Mouse (Mus musculus) gastrocnemius, postnatal 14 days (tissue): ENCODE data around the gene Ctnnb1. TPM values are rescaled to one million over a fixed set of nuclear protein-coding genes. Genes with fewer than 3 reads are reported as not detected.
A peak's percentile ranks its signal among the peaks of the same experiment; 100 is the strongest.

Experiments
- DNase-seq: peaks from one replicate; pipeline ENCODE4 v3.0.0; 2021; ENCODE audit warnings: mixed read lengths
- intact Hi-C: fragments of 180-260 bp; cut with DNase I; formaldehyde crosslinking; loops from one replicate; pipeline ENCODE4 v1.15.1; 2025; ENCODE audit warnings: low total_unique reads
- microRNA-seq, 2 experiments: library from miRNA; unstranded; fragments of <30 nt; microRNA quantifications; one replicate each; pipeline ENCODE4 v1.2.0; 2021
- total RNA-seq, 2 experiments: library from RNA; stranded (reverse); gene quantifications; 2 replicates each; pipeline ENCODE4 v1.2.3; 2021

The Ctnnb1 gene
- total RNA-seq, 2 experiments from 2014 or later, result 221 to 244 TPM

DNA sequence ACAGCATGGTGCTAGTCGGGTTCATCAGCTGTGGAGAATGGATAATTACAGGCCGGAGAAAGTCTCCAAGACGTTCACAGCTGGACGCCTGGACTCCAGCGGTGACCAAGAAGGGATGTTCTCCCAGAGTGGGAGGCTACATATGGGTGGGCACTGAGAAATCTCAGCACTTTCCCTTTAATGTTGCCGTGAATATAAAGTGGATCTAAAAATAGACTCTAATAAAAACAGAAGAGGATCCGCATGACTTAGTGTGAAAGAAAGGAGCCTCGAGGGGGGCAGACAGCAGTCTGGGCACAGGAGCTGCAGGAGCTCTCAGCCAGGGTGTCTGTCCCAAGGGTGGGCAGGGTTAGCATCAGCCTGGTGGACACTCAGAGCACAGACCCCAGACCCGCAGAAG lies 59.1 kb downstream of the Ctnnb1 start:
- intact Hi-C loops, result no loop called here
- DNase-seq, result no peak

DNA sequence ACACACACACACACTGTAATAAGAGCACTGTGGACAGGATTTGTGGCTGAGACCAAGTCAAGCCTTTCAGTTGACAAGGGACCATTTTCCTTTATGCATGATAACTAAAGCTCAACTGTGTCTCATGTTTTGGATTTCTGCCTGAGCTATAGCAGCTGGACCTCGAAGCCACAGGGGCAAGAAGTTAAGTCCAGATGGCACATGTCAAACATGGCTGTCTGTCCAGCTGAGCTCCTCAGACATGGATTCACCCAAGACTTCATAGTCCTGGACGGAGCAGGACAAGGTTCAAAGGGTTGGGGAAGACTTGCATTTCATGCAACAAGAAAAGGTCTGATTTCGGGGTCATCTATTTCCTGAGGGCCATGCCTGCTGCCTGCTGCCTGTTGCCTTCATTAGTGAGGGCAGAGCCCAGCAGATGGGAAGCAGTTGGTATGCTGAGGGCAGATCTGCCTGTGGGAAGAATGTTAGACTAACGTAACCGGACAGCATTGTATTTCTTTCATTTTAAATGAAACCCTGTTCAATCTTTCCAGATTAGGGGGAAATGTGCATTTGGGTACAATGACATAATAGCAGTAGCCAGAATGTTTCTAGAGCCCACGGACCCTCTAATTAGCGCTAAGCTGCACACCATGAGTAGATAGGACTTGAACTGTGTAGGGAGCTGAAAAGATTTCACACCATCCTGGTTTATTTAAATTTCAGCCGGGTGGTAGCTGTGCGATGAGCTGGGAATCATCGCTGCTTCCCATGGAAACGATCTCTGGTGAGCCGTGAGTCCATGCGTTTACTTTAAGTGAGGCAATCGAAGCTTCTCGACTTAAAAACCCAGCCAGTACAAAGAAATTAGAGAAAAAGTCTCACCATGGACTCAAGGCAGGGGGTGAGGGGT lies 61.0 kb downstream of the Ctnnb1 start:
- no peak for DNase-seq
- intact Hi-C loops, result no loop called here

DNA sequence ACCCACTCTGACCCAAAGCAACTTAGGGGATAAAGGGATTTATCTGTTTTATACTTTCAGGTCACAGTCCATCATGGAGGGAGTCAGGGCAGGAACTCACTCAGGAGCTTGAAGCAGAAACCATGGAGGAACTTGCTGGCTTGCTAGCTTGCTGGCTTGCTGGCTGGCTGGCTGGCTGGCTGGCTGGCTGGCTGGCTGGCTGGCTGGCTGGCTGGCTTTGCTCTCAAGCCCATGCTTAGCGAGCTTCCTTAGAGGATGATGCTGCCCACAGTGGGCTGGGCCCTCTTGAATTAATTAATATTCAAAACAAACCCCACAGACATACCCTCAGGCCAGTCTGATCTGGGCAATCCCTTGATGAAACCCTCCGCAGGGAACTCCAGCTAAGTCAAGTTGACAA lies 62.8 kb downstream of the Ctnnb1 start:
- intact Hi-C loops, result no loop called here
- DNase-seq, result peak; percentile 23

DNA sequence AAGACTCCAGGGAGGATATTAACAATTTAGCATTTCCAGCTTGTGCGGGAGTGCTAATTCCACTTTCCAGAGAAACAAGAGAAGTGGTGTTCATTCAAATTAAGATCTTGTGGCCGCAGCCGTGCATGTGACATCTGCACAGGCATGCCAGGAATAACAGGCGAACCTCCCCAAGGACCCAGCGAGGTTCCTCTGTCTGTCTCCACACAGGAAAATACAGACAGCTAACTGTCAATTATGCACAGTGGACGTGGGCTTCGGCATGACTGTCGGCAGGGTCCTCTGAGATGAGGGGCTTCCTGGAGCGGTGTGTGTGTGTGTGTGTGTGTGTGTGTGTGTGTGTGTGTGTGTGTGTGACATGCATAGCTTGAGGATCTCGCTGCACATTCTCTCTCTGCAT lies 64.0 kb downstream of the Ctnnb1 start:
- intact Hi-C loops, result no loop called here
- DNase-seq, result no peak

DNA sequence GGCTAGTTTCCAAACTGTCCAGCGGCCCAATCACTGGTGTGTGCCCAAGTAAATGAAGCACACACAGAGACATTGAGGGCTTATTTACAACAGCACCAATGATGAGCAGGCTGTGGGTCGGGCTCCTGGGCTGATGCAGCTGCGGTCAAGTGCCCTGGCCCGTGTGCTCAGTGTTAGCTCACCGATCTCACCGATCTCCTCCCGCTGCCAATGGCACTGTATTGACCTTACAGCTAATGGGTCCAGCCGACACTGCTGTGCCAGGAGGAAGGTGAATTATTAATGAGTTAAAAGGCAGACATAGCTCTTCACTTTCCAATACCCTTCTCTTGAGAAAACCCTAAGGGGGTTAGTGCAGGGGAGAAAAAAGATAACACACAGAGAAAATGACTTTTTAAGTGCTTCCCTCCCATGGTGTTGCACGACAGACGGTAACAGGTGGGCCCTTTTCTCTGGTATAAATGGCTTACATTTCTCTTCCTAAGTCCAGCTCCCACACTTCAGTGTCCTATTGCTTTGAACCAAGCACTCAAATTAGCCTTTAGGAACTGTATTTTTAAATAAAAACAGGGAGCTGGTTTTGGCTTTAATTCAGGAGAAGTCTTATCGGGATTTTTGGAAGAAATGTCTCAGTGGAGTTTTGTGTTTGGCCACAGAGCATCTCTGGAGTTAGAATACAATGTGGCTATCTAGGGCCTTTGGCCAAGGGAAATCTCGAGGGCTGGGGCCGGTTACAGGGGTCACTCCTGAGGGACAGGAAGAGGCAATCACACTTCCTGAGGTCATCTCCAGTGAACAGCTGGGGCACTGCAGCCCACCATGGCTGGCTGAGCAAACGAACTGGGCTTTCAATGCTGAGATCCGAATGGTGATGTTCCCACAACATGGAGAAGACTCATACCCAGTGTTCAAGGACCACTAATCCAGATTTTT lies 65.5 kb downstream of the Ctnnb1 start:
- DNase-seq, result no peak
- intact Hi-C loops, result no loop called here

DNA sequence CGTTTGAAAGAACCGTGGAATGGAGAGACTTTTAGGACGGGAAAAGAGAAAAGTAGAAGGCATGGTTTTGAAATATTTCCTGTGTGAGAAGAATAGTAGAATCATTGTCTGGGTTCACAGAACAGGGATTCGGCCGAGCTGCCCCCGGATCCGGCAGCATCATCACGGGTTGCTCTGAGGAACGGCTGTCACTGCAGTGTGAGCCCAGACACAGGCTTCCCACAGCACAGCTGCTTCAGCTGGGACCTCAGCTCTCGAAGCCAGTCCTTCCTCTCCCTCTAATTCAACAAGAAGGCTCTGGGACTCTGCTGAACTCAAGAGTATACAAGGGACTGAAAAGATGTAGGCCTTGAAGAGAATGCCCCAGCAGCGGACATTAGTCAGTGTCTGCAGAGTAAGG lies 69.7 kb downstream of the Ctnnb1 start:
- DNase-seq, result no peak
- intact Hi-C loops, result no loop called here

DNA sequence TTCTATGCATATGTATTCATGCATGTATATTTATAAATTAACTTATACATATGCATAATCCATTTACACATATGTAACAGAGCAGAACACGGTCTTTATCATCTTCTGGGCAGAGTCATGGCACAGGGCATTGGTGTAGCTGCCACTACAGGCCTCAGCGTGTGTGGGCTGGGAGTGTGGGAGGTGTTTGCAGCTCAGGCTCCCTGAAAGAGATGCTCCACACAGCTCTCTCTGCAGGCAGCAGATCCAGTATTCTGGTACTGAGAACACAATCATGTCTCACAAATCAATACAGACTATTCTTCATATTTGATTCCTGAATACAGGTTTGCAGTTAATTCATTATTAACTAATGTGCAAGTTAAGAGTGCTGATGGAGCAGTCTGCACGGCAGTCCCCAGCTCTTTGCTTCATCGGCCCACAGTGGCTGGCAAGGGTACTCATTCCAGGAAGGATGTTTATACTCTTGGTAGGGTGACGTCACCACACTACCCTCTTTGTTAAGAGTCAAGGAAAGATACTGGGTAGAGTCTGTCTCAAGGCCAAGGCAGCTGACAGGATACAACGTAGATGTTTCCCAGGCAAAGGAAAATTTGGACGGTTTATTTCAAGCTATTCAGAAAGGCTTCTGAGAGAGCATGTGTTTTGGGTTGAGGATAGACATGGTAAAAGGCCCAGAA lies 71.8 kb downstream of the Ctnnb1 start:
- intact Hi-C loops, result no loop called here
- no peak for DNase-seq

DNA sequence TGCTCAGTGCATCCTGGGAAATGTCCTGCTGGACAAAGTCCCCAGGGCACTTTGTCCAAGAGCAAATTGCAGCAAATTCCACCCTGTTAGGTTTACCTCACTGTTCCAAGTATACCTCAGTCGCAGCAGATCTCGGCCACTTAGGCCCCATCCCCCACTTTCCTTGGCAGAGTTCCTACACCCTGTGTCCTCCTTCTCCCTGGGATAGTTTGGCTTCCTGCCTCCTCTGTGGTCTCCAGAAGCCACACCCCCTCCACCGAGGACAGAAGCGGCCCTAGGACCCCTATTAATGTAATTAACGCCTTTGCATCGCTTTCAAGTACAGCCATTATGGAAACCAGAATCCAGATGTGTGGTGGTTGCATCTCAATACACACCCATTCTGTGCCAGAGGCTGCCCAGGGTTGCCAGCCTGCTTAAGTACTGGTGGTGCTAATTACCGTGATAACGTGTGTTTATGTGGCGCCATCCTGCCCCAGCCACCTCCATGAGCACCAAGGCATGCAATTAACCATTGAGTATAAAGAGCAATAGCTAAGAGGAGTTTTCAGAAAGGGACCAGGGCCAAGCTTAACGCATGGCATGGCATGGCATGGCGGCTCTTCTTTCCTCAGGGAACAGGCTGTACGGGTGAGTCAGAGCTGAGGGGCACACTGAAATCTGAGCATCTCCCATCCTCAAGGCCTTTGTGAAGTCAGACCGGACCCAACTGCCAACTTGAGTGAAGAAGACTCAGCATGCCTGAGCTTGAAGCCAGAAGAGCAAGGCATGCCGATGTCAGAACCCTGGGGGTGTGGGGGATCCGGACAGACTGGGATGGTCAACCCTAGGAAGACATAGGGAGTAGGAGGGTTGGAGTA lies 72.9 kb downstream of the Ctnnb1 start:
- DNase-seq, result no peak
- intact Hi-C loops, result no loop called here

GRCm38 (mm10) chr9:121005961-121006360 lies 76.9 kb downstream of the Ctnnb1 start:
- intact Hi-C loops, result no loop called here
- no peak for DNase-seq

Small RNA genes within 50 kb of the gene (microRNA-seq; reads per million reads assigned to microRNA genes)
- 0.50 to 0.64 reads per million in 2 experiments for gene Mir7090
